Mouse (Mus musculus) liver, embryonic 14.5 days (tissue): ENCODE measurements around the gene Cdh8.

ENCODE experiments used
- CTCF ChIP-seq: IDR thresholded peaks from 2 replicates; pipeline ENCODE4 v1.5.1; 2016; ENCODE audit warnings: antibody characterized with exemption, low read depth, control low read depth
- EP300 ChIP-seq: IDR thresholded peaks from 2 replicates; pipeline ENCODE4 v1.6.1; 2016; ENCODE audit warnings: antibody characterized with exemption, low read depth

GRCm38 (mm10) chr8:99290201-99290600, 126.1 kb downstream of the Cdh8 start:
- TF ChIP-seq CTCF (no peak), EP300 (no peak)
